Mouse (Mus musculus) MEL (cell line): ENCODE measurements at regions not wholly inside any gene's neighbourhood (a gene's known extent, or its start where the extent isn't known, plus 50 kb on each side); places are given as distances from the start of the nearest gene placed in this dataset.
A peak's percentile ranks its signal among the peaks of the same experiment; 100 is the strongest.

Experiments used
- DNase-seq: peaks from one replicate; pipeline ENCODE4 v3.0.0; 2011; ENCODE audit warnings: low read depth, low spot score
- H3K27ac ChIP-seq: 2 replicates; pipeline ENCODE4 v1.5.1; 2012; ENCODE audit warnings: low read depth, mild to moderate bottlenecking, control low read depth, low read length, moderate library complexity; ENCODE audit not compliant: control insufficient read depth
- H3K27me3 ChIP-seq, 2 experiments: fragments of 150-350 bp in 1 of 2; sonication (generic) in 1 of 2; 2 replicates each; pipeline ENCODE4 v1.6.1; 2012; ENCODE audit warnings: low read length in 2 of 2, mild to moderate bottlenecking in 2 of 2, improper control_type of control experiment in 1 of 2, moderate library complexity in 1 of 2; ENCODE audit not compliant: insufficient read depth in 2 of 2, control insufficient read depth in 1 of 2
- H3K36me3 ChIP-seq, 2 experiments: 2 replicates each; pipeline ENCODE4 v1.6.1; 2012 to 2014; ENCODE audit warnings: low read length in 2 of 2, improper control_type of control experiment in 1 of 2, inconsistent platforms in 1 of 2, mild to moderate bottlenecking in 1 of 2; ENCODE audit not compliant: insufficient read depth in 2 of 2, control insufficient read depth in 1 of 2
- H3K4me1 ChIP-seq, 2 experiments: fragments of 150-350 bp in 1 of 2; sonication (generic) in 1 of 2; 2 replicates each; pipeline ENCODE4 v1.6.1; 2012; ENCODE audit warnings: low read length in 2 of 2, improper control_type of control experiment in 1 of 2, mild to moderate bottlenecking in 1 of 2; ENCODE audit not compliant: insufficient read depth in 2 of 2, control insufficient read depth in 1 of 2
- H3K4me3 ChIP-seq, 2 experiments: fragments of 150-350 bp in 1 of 2; sonication (generic) in 1 of 2; 2 replicates each; pipeline ENCODE4 v1.5.1; 2012; ENCODE audit warnings: low read depth in 2 of 2, low read length in 2 of 2, mild to moderate bottlenecking in 2 of 2, moderate library complexity in 2 of 2, control low read depth in 1 of 2, improper control_type of control experiment in 1 of 2; ENCODE audit not compliant: control insufficient read depth in 1 of 2, insufficient read depth in 1 of 2
- H3K79me2 ChIP-seq: 2 replicates; pipeline ENCODE4 v1.6.1; 2012; ENCODE audit warnings: mild to moderate bottlenecking, low read length, moderate library complexity; ENCODE audit not compliant: control insufficient read depth, poor library complexity, insufficient read depth
- H3K9ac ChIP-seq: 2 replicates; pipeline ENCODE4 v1.6.1; 2012; ENCODE audit warnings: low read depth, mild to moderate bottlenecking, control low read depth, low read length, moderate library complexity; ENCODE audit not compliant: control insufficient read depth, poor library complexity, severe bottlenecking
- H3K9me3 ChIP-seq: fragments of 150-350 bp; sonication (generic); replicated peaks from 2 replicates; pipeline ENCODE4 v1.6.1; 2012; ENCODE audit warnings: mild to moderate bottlenecking, low read length, improper control_type of control experiment, moderate library complexity; ENCODE audit not compliant: insufficient read depth
- BHLHE40 ChIP-seq: IDR thresholded peaks from 2 replicates; pipeline ENCODE4 v1.6.1; 2012; ENCODE audit warnings: low read depth, mild to moderate bottlenecking, inconsistent platforms, low read length, improper control_type of control experiment, borderline replicate concordance
- ETS1 ChIP-seq: IDR thresholded peaks from 2 replicates; pipeline ENCODE4 v1.6.1; 2012; ENCODE audit warnings: low read depth, mild to moderate bottlenecking, inconsistent platforms, low read length, improper control_type of control experiment, moderate library complexity
- GABPA ChIP-seq: IDR thresholded peaks from 2 replicates; pipeline ENCODE4 v1.6.1; 2012; ENCODE audit warnings: low read depth, mild to moderate bottlenecking, inconsistent platforms, low read length, improper control_type of control experiment, moderate library complexity
- GATA1 ChIP-seq: IDR thresholded peaks from 2 replicates; pipeline ENCODE4 v1.6.1; 2011; ENCODE audit warnings: low read depth, low read length, improper control_type of control experiment
- HCFC1 ChIP-seq: IDR thresholded peaks from 2 replicates; pipeline ENCODE4 v1.6.1; 2012; ENCODE audit warnings: low read depth, mild to moderate bottlenecking, inconsistent platforms, low read length, improper control_type of control experiment, moderate library complexity
- KAT2A ChIP-seq: conservative IDR thresholded peaks from 2 replicates; pipeline ENCODE4 v1.6.1; 2012; ENCODE audit warnings: low read depth, low read length, improper control_type of control experiment, inconsistent platforms
- MAX ChIP-seq: IDR thresholded peaks from 2 replicates; pipeline ENCODE4 v1.6.1; 2011; ENCODE audit warnings: low read length, improper control_type of control experiment
- MYC ChIP-seq: IDR thresholded peaks from 2 replicates; pipeline ENCODE4 v1.6.1; 2011; ENCODE audit warnings: low read depth, mild to moderate bottlenecking, low read length, improper control_type of control experiment, moderate library complexity
- POLR2AphosphoS5 ChIP-seq: IDR thresholded peaks from 2 replicates; pipeline ENCODE4 v1.6.1; 2012; ENCODE audit warnings: low read depth, borderline replicate concordance, mild to moderate bottlenecking, inconsistent platforms, low read length, moderate library complexity, mixed read lengths
- TAL1 ChIP-seq: IDR thresholded peaks from 2 replicates; pipeline ENCODE4 v1.6.1; 2012; ENCODE audit warnings: mild to moderate bottlenecking, inconsistent platforms, low read length, moderate library complexity, mixed read lengths
- TCF12 ChIP-seq: IDR thresholded peaks from 2 replicates; pipeline ENCODE4 v1.6.1; 2014; ENCODE audit warnings: low read depth, mild to moderate bottlenecking, inconsistent platforms, low read length, improper control_type of control experiment, moderate library complexity
- USF2 ChIP-seq, 2 experiments: IDR thresholded peaks; 2 replicates each; pipeline ENCODE4 v1.6.1; 2011 to 2012; ENCODE audit warnings: improper control_type of control experiment in 2 of 2, low read length in 2 of 2, borderline replicate concordance in 1 of 2, inconsistent platforms in 1 of 2, low read depth in 1 of 2, mild to moderate bottlenecking in 1 of 2; ENCODE audit not compliant: insufficient read depth in 1 of 2
- ZNF384 ChIP-seq: IDR thresholded peaks from 2 replicates; pipeline ENCODE4 v1.6.1; 2012; ENCODE audit warnings: low read depth, mild to moderate bottlenecking, inconsistent platforms, low read length, improper control_type of control experiment

DNA sequence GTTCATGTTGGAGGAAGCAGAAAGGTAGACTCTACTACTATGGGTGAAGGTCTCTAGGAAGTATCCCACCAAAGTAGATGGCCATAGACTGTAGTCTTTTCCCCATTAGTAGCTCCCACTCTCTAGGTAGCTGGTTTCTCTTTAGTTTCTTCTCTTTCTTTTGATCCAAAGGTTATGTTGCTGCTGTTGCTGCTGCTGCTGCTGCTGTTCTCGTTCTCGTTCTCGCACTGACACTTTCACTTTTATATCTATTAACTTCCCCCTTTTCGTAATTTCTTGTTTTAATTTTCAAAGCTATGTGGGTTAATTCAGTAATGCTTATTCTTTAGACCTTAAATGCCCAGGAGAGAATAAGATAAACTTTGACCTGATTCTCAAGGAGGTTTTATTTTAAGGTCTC is 58.3 kb downstream of the Tmem100 start:
- Histone ChIP-seq H3K36me3 (no peaks in the 10 kb centered on the region; a peak in 1 of 4 replicates), H3K9me3 (no peaks in the 10 kb centered on the region), H3K27ac (no peak overlapping the region), H3K79me2 (no peaks in the 10 kb centered on the region), H3K27me3 (no peaks in the 10 kb centered on the region; a peak in 1 of 4 replicates), H3K9ac (no peak overlapping the region), H3K4me1 (no peaks in the 10 kb centered on the region), H3K4me3 (peak overlapping the region; percentile 4 to 61)
- TF ChIP-seq POLR2AphosphoS5 (no peak), MYC (no peak), MAX (no peak), GABPA (no peak)
- DNase-seq, result peak; percentile 14

DNA sequence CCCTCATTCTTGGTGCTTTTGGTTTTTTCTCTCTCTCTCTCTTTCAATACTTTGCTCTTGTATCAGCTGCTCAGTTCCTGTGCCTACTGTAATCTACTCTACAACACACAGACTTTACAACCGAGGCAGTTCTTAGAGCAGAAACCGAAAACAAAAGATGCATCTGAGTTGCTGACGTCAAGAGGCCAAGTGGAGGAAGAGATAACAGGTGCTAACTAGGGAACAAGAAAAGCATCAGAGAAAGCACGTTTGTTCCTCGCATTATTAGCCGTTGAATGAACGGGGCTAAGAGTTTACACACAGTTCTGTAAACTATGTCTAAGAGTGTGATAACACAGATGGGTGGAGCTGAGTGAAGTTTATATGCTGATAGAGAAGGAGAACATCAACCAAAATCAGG is 63.9 kb downstream of the Tmem100 start:
- TF ChIP-seq ZNF384 (peak; percentile 33; the same call in 1 of the 2 replicates), BHLHE40 (peak; percentile 27; the same call in 1 of the 2 replicates), ETS1 (peak; percentile 69; the same call in 1 of the 2 replicates), TAL1 (0 out of 2 replicates have a peak, but pooled peaks have one; percentile 31), GATA1 (0 out of 2 replicates have a peak, but pooled peaks have one; percentile 8), HCFC1 (no peak), USF2 (IDR thresholded peaks at IDR 0.05; ENCODE audit: borderline replicate concordance in 1 of 2, insufficient read depth in 1 of 2, low read depth in 1 of 2, low read length in 2 of 2) (no peak), KAT2A (no peak), TCF12 (peak; percentile 48; the same call in 1 of the 2 replicates)
- peak; percentile 38 for DNase-seq

DNA sequence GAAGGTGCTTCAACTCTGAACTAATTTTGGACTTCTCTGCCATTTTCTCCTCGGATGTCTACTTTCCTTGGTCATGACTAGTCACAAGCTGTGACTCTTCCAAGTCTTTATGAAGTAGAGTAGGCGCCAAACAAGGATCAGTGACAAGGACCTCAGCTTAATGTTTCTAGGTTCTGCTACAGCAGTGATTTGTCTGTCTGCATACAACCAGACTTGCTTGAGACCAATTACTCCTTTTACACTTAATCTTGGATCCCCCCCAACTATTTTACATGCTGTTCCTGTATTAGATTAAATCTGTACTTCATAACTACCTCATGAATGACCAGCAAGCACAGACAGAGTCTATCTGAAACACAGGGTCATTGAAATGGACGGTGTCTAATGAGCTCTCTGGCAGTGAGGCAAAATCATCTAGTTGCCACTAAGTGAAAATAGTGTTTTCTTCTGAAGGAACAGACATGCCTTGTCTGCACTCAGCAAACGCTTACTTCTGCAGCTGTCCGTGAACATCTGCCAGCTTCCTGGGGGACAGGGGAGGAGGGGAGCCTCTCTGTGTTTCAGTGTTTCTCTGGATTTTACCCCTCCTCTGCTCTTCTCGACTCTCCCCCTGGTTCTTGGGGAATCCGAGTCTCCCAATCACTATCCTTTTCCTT is 64.7 kb downstream of the Tmem100 start:
- Histone ChIP-seq H3K4me1 (peaks cover 0 to 3% of the 10 kb centered on the region in 2 experiments; a peak in 1 of 4 replicates), H3K9ac (no peak overlapping the region), H3K36me3 (peaks cover 0 to 5% of the 10 kb centered on the region in 2 experiments; a peak in 1 of 4 replicates), H3K4me3 (no peak overlapping the region), H3K9me3 (no peaks in the 10 kb centered on the region), H3K27ac (peak overlapping the region; percentile 58; the same call in 1 of the 2 replicates), H3K27me3 (no peaks in the 10 kb centered on the region), H3K79me2 (no peaks in the 10 kb centered on the region)
- TF ChIP-seq ZNF384, result no peak
- DNase-seq, result no peak

More for the DNA sequence above, 63.9 kb downstream of the Tmem100 start:
- Histone ChIP-seq H3K27ac (peak overlapping the region; percentile 64; the same call in 1 of the 2 replicates), H3K4me3 (no peak overlapping the region), H3K36me3 (peaks cover 0 to 5% of the 10 kb centered on the region in 2 experiments; a peak in 1 of 4 replicates), H3K9ac (no peak overlapping the region), H3K9me3 (no peaks in the 10 kb centered on the region), H3K4me1 (peaks cover 0 to 3% of the 10 kb centered on the region in 2 experiments; a peak in 1 of 4 replicates), H3K27me3 (no peaks in the 10 kb centered on the region), H3K79me2 (no peaks in the 10 kb centered on the region)
